Mouse (Mus musculus): ENCODE data around the gene Thsd4. TPM values are rescaled to one million over a fixed set of nuclear protein-coding genes. Genes with fewer than 3 reads are reported as not detected.
"Not testable (repeated sequence)": the region's sequence is repeated elsewhere in the genome, so short reads cannot be mapped to it uniquely, and the experiment has no call there.

Gene Thsd4
- polyA plus RNA-seq, 1 experiment from 2014 or later = 9.3 TPM

DNA sequence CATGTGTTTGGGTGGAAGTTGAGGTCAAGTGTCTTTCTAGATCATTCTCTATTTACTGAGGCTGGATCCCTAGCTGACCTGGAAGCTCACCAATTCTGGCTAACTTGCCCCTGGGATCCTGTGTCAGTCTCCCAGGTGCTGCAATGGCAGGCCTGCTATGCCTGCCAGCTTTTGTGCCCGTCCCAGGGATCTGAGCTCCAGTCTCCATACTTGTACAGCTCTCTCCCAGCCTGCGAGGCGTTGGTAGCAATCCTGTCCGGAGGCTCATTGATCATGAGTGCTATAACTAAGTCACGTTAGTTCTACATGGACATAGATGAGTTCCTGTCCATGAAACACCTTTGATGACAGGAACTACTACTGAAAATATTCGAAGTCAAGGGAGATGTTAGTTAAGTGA is 578.0 kb downstream of the Thsd4 start:
- 90% methylated on average over 6 of the region's 6 CpGs for WGBS
- H3K27me3 ChIP-seq = no peaks in the 10 kb centered on the region
- no peak overlapping the region for H3K4me2 ChIP-seq (replicated peaks)
- no peaks in the 10 kb centered on the region for H3K9me3 ChIP-seq (replicated peaks)
- H3K4me1 ChIP-seq = peaks cover 7% of the 10 kb centered on the region; the same call in 1 of the 2 replicates
- no peak overlapping the region for H3K27ac ChIP-seq
- no peaks in the 10 kb centered on the region for H3K36me3 ChIP-seq
- ATAC-seq (ENCODE audit: low FRiP score) = no peak
- no peak overlapping the region for H3K4me3 ChIP-seq
- no peak overlapping the region for H3K9ac ChIP-seq

DNA sequence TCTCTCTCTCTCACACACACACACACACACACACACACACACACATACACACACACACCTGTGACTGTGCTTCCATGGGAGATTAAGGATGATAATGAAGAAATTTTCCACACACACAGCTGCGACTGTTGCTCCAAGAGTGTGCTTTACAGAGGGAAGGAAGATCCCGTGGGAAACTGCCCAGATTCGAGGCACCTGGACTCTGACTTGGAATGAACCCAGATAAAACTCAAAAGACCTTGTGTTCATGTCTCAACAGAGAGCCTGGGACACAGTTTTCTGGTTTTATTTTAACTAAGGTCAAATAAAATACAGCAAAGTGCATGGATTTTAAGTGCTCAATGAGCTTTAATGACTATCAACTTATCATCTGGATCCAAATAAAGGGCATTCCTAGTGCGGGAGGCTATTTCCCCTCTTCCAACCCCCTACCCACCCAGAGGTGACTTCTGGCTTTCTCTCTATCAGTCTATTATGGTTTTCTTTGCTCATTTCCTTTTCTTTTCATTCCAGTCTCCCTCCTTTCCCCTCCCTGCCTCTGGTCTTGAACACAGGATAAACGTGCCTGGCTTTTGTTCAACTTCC is 579.3 kb downstream of the Thsd4 start:
- Histone ChIP-seq H3K4me2 (replicated peaks) (no peak overlapping the region), H3K27ac (no peak overlapping the region), H3K9ac (no peak overlapping the region), H3K9me3 (replicated peaks) (no peaks in the 10 kb centered on the region), H3K27me3 (no peaks in the 10 kb centered on the region), H3K4me1 (peaks cover 5% of the 10 kb centered on the region; the same call in 1 of the 2 replicates), H3K36me3 (no peaks in the 10 kb centered on the region), H3K4me3 (no peak overlapping the region)
- ATAC-seq (ENCODE audit: low FRiP score) = no peak
- 56% methylated on average over 5 of the region's 5 CpGs for WGBS

DNA sequence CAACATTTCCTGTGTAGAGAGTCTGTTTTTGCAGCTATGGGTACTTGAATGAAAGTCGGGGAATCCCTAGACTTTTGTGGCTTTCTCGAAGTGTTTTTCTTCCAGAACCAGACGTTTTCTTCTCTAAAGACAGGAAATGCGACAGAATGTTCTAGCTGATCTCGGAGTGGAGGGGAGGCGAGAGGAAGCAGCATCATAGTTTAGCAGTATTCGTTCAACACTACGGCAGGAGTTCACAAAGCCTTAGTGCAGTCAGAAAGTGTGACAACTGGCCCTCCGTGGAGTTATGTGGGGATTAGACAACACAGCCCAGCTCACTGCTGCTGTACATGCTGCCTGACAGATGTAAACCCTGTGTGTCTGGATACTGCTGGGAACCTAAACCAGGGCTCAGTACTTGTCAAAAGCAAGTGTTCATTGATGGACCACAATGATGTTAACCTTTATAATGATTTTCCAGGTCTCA is 579.9 kb downstream of the Thsd4 start:
- no peaks in the 10 kb centered on the region for H3K36me3 ChIP-seq
- no peaks in the 10 kb centered on the region for H3K9me3 ChIP-seq (replicated peaks)
- H3K9ac ChIP-seq = no peak overlapping the region
- ATAC-seq (ENCODE audit: low FRiP score) = no peak
- H3K4me1 ChIP-seq = peaks cover 5% of the 10 kb centered on the region; the same call in 1 of the 2 replicates
- 65% methylated on average over 9 of the region's 9 CpGs for WGBS
- no peaks in the 10 kb centered on the region for H3K27me3 ChIP-seq
- H3K4me3 ChIP-seq = no peak overlapping the region
- no peak overlapping the region for H3K4me2 ChIP-seq (replicated peaks)
- no peak overlapping the region for H3K27ac ChIP-seq

DNA sequence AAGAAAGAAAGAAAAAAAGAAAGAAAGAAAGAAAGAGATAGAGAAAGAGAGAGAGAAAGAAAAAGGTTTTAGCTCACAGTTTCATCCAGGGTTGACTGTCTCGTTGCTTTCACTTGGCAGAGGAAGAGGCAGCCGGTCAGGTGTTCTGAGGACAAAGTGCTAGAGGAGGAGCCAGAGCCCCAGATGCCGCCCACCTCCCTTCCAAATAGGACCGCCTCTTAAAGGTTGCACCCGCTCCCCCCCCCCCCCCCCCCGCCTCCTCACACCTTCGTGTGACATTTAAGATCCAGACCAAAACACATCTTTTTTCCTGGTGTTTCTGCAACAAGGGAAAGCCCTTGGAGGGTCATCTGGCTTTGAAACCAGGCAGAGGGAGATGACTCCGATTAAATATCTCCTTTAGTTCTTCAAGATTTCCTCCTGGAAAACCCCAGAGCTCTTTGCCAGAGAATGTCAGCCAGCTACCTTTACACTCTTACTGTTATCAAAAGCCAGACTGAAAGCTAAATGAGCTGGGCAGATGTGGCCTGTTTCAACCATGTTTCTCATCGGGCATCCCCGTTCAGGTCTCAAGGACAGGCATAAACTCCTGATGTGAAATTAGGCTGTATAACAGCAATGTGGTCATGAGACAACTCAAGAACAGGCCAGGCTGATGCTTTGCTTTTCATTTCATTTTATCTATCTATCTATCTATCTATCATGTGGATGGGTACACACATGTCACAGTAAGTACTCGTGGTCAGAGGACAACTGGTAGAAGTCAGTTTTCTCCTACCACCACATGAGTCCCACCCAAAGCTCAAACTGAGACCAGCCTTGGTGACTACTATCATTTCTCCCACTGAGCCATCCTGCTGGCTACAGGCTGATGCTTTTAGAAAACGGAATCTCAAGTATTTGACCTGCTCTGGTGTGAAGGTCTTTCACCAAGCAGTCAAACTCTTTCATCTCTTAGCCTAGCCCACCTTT is 580.6 kb downstream of the Thsd4 start:
- no peak overlapping the region for H3K4me2 ChIP-seq (replicated peaks)
- peaks cover 5% of the 10 kb centered on the region; the same call in 1 of the 2 replicates for H3K4me1 ChIP-seq
- H3K36me3 ChIP-seq = no peaks in the 10 kb centered on the region
- H3K4me3 ChIP-seq = no peak overlapping the region
- no peak for ATAC-seq (ENCODE audit: low FRiP score)
- no peak overlapping the region for H3K27ac ChIP-seq
- H3K27me3 ChIP-seq = no peaks in the 10 kb centered on the region
- H3K9me3 ChIP-seq (replicated peaks) = no peaks in the 10 kb centered on the region
- WGBS = 75% methylated on average over 9 of the region's 12 CpGs
- H3K9ac ChIP-seq = no peak overlapping the region

DNA sequence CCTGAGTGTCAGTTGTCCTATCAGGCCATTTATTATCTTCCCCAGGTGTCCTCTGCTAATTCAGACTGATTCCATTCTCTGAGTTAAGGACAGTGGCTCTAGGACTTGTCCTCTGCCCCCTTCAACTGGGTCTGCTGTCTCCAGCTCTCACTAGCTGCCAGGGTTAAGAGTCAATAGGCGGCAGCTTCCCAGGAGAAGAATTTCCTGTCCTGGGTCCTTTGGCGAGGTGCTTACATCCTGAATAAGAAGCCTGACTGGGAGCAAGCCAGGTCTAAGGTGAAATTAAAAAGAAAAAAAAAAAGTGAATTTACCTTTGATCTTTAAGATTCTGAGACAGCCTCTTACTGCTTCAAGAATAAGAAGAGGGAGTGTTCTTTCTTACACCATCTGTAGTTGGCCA is 582.2 kb downstream of the Thsd4 start:
- Histone ChIP-seq H3K27ac (no peak overlapping the region), H3K4me2 (replicated peaks) (no peak overlapping the region), H3K27me3 (no peaks in the 10 kb centered on the region), H3K36me3 (no peaks in the 10 kb centered on the region), H3K9me3 (replicated peaks) (no peaks in the 10 kb centered on the region), H3K4me3 (no peak overlapping the region), H3K4me1 (peaks cover 5% of the 10 kb centered on the region; the same call in 1 of the 2 replicates), H3K9ac (no peak overlapping the region)
- ATAC-seq (ENCODE audit: low FRiP score) = no peak
- 63% methylated on average over 2 of the region's 2 CpGs for WGBS

DNA sequence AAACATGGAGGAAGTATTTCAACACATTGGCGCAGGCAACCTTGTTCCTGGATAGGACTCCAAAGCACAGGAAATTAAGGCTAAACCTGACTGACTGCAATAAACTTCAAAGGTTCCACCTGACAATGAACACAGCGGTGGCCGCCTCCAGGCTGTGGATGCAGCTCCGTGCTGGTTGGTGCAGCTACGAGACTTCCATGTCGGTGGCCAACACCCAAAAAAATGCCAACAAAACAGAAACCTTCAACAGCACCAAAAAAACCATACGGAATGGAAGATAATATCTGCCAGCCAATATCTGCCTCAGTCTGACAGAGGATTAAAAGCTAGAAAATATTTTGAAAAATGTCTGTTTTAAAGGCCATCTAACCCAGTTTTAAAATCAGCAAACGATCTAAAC is 583.3 kb downstream of the Thsd4 start:
- 86% methylated on average over 8 of the region's 8 CpGs for WGBS
- H3K4me1 ChIP-seq = peaks cover 5% of the 10 kb centered on the region; the same call in 1 of the 2 replicates

DNA sequence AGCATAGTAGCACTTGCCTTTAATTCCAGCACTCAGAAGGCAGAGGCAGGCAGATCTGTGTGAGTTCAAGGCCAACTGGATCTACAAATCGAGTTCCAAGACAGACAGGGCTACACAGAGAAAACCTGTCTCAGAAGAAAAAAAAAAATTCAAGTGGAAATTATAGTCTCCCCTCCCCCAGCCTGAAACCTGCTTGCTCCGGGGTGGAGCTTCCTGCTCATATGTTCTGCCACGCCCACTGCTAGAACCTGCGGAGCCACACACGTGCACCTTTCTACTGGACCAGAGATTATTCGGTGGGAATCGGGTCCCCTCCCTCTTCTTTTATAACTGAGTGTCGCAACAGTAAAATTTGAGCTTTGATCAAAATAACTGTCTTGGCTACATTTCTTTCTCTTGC is 586.0 kb downstream of the Thsd4 start:
- not testable (repeated sequence) for H3K4me3 ChIP-seq; H3K27me3 ChIP-seq; H3K36me3 ChIP-seq; H3K4me2 ChIP-seq (replicated peaks); ATAC-seq (ENCODE audit: low FRiP score); H3K9ac ChIP-seq; H3K4me1 ChIP-seq; H3K27ac ChIP-seq; H3K9me3 ChIP-seq (replicated peaks)
- 80% methylated on average over 8 of the region's 8 CpGs for WGBS

More for the DNA sequence above, 583.3 kb downstream of the Thsd4 start:
- H3K27ac ChIP-seq = no peak overlapping the region
- no peak overlapping the region for H3K4me3 ChIP-seq
- no peaks in the 10 kb centered on the region for H3K36me3 ChIP-seq
- no peaks in the 10 kb centered on the region for H3K27me3 ChIP-seq
- no peak overlapping the region for H3K9ac ChIP-seq
- H3K9me3 ChIP-seq (replicated peaks) = no peaks in the 10 kb centered on the region
- H3K4me2 ChIP-seq (replicated peaks) = no peak overlapping the region
- no peak for ATAC-seq (ENCODE audit: low FRiP score)

DNA sequence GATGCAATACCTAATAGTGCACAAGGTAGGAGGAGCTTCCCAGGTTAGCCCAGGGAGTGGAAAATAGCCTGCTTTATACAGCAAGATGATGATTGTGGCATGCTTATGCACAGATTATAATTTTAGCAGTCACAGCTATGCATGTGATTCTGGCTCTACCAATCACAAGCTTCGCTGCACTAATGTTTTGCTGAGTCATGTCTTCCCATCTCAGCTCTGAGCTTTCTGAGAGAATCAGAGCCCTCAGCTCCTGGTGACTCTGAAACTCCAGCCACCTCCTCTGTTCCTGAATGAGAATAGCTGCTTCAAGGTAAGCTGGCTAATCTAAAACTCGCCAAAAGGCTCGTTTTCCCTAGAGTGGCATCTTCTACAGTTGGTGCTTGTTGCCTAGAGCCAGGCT is 591.6 kb downstream of the Thsd4 start:
- Histone ChIP-seq H3K27me3 (no peaks in the 10 kb centered on the region), H3K4me2 (replicated peaks) (no peak overlapping the region), H3K9ac (no peak overlapping the region), H3K9me3 (replicated peaks) (no peaks in the 10 kb centered on the region), H3K36me3 (peaks cover 11% of the 10 kb centered on the region), H3K4me1 (no peaks in the 10 kb centered on the region), H3K27ac (no peak overlapping the region), H3K4me3 (no peak overlapping the region)
- ATAC-seq (ENCODE audit: low FRiP score) = no peak
- WGBS = 85% methylated on average over 3 of the region's 3 CpGs

Other genes starting within 250 kb of the Thsd4 start
- gene Lrrc49, start 166.1 kb upstream of the Thsd4 start, polyA plus RNA-seq (2016; fragmentation: Nextera tagmentation; extraction: Ambion mirVana) = 55.7 and 59.5 TPM in 2 replicates
- gene Larp6, start 190.9 kb upstream of the Thsd4 start, polyA plus RNA-seq (2016; fragmentation: Nextera tagmentation; extraction: Ambion mirVana) = 3.7 and 5.0 TPM in 2 replicates